Mouse (Mus musculus): ENCODE results near the gene Slc25a25. TPM values are rescaled to one million over a fixed set of nuclear protein-coding genes. Genes with fewer than 3 reads are reported as not detected.

Gene Slc25a25
- polyA plus RNA-seq, 1 experiment from 2014 or later: 33.0 TPM

GRCm38 (mm10) chr2:32453641-32454303 lies 2.5 kb upstream of the Slc25a25 start:
- H3K4me1 ChIP-seq: peaks cover 40% of the 10 kb centered on the region
- H3K9me3 ChIP-seq (replicated peaks): no peaks in the 10 kb centered on the region
- no peak overlapping the region for H3K4me3 ChIP-seq
- WGBS: 89% methylated on average over 5 of the region's 5 CpGs
- H3K36me3 ChIP-seq: peaks cover 25% of the 10 kb centered on the region
- no peak overlapping the region for H3K27ac ChIP-seq
- no peak for DNase-seq (ENCODE audit: low spot score)
- H3K27me3 ChIP-seq (ENCODE audit: low read depth, poor library complexity, severe bottlenecking): no peaks in the 10 kb centered on the region

GRCm38 (mm10) chr2:32452441-32452971 lies 1.3 kb upstream of the Slc25a25 start:
- Histone ChIP-seq H3K36me3 (peaks cover 25% of the 10 kb centered on the region), H3K9me3 (replicated peaks) (no peaks in the 10 kb centered on the region), H3K4me1 (peaks cover 42% of the 10 kb centered on the region), H3K27me3 (ENCODE audit: low read depth, poor library complexity, severe bottlenecking) (no peaks in the 10 kb centered on the region), H3K4me3 (peak overlapping the region; percentile 81), H3K27ac (peak overlapping the region; percentile 91)
- DNase-seq (ENCODE audit: low spot score): no peak
- 94% methylated on average over 16 of the region's 16 CpGs for WGBS

DNA sequence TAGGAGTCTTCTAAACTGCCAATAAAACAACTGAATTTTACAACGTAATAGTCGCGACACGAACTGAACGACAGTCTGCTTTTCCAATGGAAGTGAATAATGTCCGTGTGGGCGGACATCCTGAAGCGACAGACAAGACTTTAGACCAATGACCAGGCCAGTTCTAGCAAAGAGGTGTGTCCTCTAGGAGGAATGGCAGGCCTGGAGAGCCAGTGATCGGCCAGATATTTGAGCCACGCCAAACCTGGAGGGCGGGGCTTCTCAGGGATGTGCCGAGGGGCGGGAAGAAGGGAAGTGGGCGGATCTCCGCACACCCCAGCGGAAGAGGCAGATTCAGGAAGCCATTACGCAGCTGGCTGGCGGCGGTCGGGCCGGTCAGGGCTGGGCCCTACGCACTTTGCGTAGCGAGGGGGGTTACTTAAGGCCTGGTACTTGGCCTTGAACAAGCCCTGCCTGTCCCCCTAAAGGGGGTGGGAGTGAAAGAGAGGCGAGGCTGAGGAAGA lies 676 bp upstream of the Slc25a25 start:
- Histone ChIP-seq H3K27me3 (ENCODE audit: low read depth, poor library complexity, severe bottlenecking) (no peaks in the 10 kb centered on the region), H3K27ac (peak overlapping the region; percentile 91), H3K4me3 (peak overlapping the region; percentile 81), H3K4me1 (peaks cover 43% of the 10 kb centered on the region), H3K9me3 (replicated peaks) (no peaks in the 10 kb centered on the region), H3K36me3 (peaks cover 25% of the 10 kb centered on the region)
- DNase-seq (ENCODE audit: low spot score): peak; percentile 98
- under 1% methylated on average over 25 of the region's 25 CpGs for WGBS

- H3K36me3 ChIP-seq: peaks cover 19% of the 10 kb centered on the region
- H3K4me1 ChIP-seq: peaks cover 43% of the 10 kb centered on the region
- 83% methylated on average over 15 of the region's 15 CpGs for WGBS
- no peaks in the 10 kb centered on the region for H3K27me3 ChIP-seq (ENCODE audit: low read depth, poor library complexity, severe bottlenecking)
- H3K27ac ChIP-seq: peak within 1 kb of the TSS; percentile 91
- H3K9me3 ChIP-seq (replicated peaks): no peaks in the 10 kb centered on the region
- DNase-seq (ENCODE audit: low spot score): no peak
- peak within 1 kb of the TSS; percentile 81 for H3K4me3 ChIP-seq
These were observed 1.2 kb downstream of the Slc25a25 start, which contains the start of gene Naif1 for GRCm38 (mm10) chr2:32449761-32450754. Gene Naif1, plus strand, starts transcription at chr2:32450457.

- no peaks in the 10 kb centered on the region for H3K9me3 ChIP-seq (replicated peaks)
- no peak overlapping the region for H3K27ac ChIP-seq
- H3K4me1 ChIP-seq: peaks cover 32% of the 10 kb centered on the region
- peaks cover 24% of the 10 kb centered on the region for H3K36me3 ChIP-seq
- no peak overlapping the region for H3K4me3 ChIP-seq
- WGBS: 83% methylated on average over 1 of the region's 1 CpGs
- no peak for DNase-seq (ENCODE audit: low spot score)
- H3K27me3 ChIP-seq (ENCODE audit: low read depth, poor library complexity, severe bottlenecking): no peaks in the 10 kb centered on the region
These were observed 2.8 kb downstream of the Slc25a25 start for GRCm38 (mm10) chr2:32448480-32448879.

DNA sequence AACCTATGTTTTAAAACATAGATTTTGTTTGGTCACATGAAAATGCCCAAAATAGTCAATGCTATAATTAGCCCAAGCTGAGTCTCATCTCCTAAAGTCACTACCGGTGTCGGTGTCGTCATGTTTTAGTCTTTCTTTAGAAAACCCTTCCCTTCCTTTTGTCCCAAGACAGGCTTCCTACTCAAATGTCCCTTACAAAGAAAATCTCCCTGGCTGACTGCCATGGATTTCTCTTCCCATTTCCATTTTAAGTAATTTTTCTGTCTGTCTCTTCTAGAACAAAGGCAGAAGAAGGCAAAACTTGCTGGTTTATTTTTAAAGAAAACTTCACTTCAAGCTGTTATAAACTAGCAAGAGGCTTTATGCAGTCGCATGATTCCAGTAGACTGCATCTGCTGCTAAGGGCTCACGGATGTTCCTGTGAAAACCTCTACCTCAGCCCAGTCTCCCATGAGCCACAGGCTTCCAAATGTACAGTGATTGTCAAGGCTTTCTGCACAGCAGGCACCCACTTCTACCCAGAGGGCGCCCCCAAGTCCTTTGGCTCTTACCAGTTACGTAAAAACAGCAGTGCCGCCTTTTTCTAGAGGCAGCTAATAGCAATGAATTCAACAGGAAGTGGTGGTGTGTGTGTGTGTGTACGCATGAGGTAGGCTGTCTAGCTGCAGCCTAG lies 3.8 kb downstream of the Slc25a25 start:
- H3K36me3 ChIP-seq: peaks cover 24% of the 10 kb centered on the region
- H3K27me3 ChIP-seq (ENCODE audit: low read depth, poor library complexity, severe bottlenecking): no peaks in the 10 kb centered on the region
- DNase-seq (ENCODE audit: low spot score): no peak
- 91% methylated on average over 9 of the region's 9 CpGs for WGBS
- H3K9me3 ChIP-seq (replicated peaks): no peaks in the 10 kb centered on the region
- peaks cover 26% of the 10 kb centered on the region for H3K4me1 ChIP-seq
- no peak overlapping the region for H3K27ac ChIP-seq
- H3K4me3 ChIP-seq: no peak overlapping the region

GRCm38 (mm10) chr2:32445535-32445934 lies 5.7 kb downstream of the Slc25a25 start:
- Histone ChIP-seq H3K27ac (no peak overlapping the region), H3K4me3 (no peak overlapping the region), H3K27me3 (ENCODE audit: low read depth, poor library complexity, severe bottlenecking) (no peaks in the 10 kb centered on the region), H3K9me3 (replicated peaks) (no peaks in the 10 kb centered on the region), H3K4me1 (peaks cover 9% of the 10 kb centered on the region), H3K36me3 (peaks cover 24% of the 10 kb centered on the region)
- DNase-seq (ENCODE audit: low spot score): no peak
- 83% methylated on average over 1 of the region's 1 CpGs for WGBS

GRCm38 (mm10) chr2:32441550-32441949 lies 9.7 kb downstream of the Slc25a25 start:
- no peak for DNase-seq (ENCODE audit: low spot score)
- no peaks in the 10 kb centered on the region for H3K9me3 ChIP-seq (replicated peaks)
- H3K27me3 ChIP-seq (ENCODE audit: low read depth, poor library complexity, severe bottlenecking): no peaks in the 10 kb centered on the region
- WGBS: 95% methylated on average over 2 of the region's 2 CpGs
- H3K27ac ChIP-seq: no peak overlapping the region
- peaks cover 18% of the 10 kb centered on the region for H3K4me1 ChIP-seq
- H3K4me3 ChIP-seq: no peak overlapping the region
- H3K36me3 ChIP-seq: peaks cover 22% of the 10 kb centered on the region

- DNase-seq (ENCODE audit: low spot score): no peak
- H3K9me3 ChIP-seq (replicated peaks): no peaks in the 10 kb centered on the region
- no peak overlapping the region for H3K4me3 ChIP-seq
- no peak overlapping the region for H3K27ac ChIP-seq
- H3K36me3 ChIP-seq: peaks cover 16% of the 10 kb centered on the region; the same call in 1 of the 2 replicates
- no peaks in the 10 kb centered on the region for H3K27me3 ChIP-seq (ENCODE audit: low read depth, poor library complexity, severe bottlenecking)
- peaks cover 18% of the 10 kb centered on the region for H3K4me1 ChIP-seq
- WGBS: 91% methylated on average over 1 of the region's 1 CpGs
These were observed 10.6 kb downstream of the Slc25a25 start for GRCm38 (mm10) chr2:32440632-32441031.

GRCm38 (mm10) chr2:32440164-32440563 lies 11.1 kb downstream of the Slc25a25 start:
- no peaks in the 10 kb centered on the region for H3K27me3 ChIP-seq (ENCODE audit: low read depth, poor library complexity, severe bottlenecking)
- peaks cover 18% of the 10 kb centered on the region for H3K4me1 ChIP-seq
- H3K36me3 ChIP-seq: 0 out of 2 replicates have a peak, but pooled peaks cover 12% of the 10 kb centered on the region
- H3K4me3 ChIP-seq: no peak overlapping the region
- 62% methylated on average over 2 of the region's 2 CpGs for WGBS
- no peak overlapping the region for H3K27ac ChIP-seq
- no peaks in the 10 kb centered on the region for H3K9me3 ChIP-seq (replicated peaks)
- DNase-seq (ENCODE audit: low spot score): no peak

- Histone ChIP-seq H3K9me3 (replicated peaks) (no peaks in the 10 kb centered on the region), H3K27ac (0 out of 2 replicates have a peak overlapping the region, but pooled peaks have one; percentile 10), H3K4me3 (no peak overlapping the region), H3K36me3 (0 out of 2 replicates have a peak, but pooled peaks cover 3% of the 10 kb centered on the region), H3K4me1 (peaks cover 18% of the 10 kb centered on the region), H3K27me3 (ENCODE audit: low read depth, poor library complexity, severe bottlenecking) (no peaks in the 10 kb centered on the region)
- 55% methylated on average over 6 of the region's 6 CpGs for WGBS
- DNase-seq (ENCODE audit: low spot score): no peak
These were observed 12.1 kb downstream of the Slc25a25 start for GRCm38 (mm10) chr2:32439177-32439576.

- peaks cover 18% of the 10 kb centered on the region for H3K4me1 ChIP-seq
- no peak overlapping the region for H3K4me3 ChIP-seq
- whole genome bisulfite sequencing: 81% methylated on average over 3 of the region's 3 CpGs
- H3K9me3 ChIP-seq (replicated peaks): no peaks in the 10 kb centered on the region
- no peaks in the 10 kb centered on the region for H3K27me3 ChIP-seq (ENCODE audit: low read depth, poor library complexity, severe bottlenecking)
- no peaks in the 10 kb centered on the region for H3K36me3 ChIP-seq
- no peak for DNase-seq (ENCODE audit: low spot score)
- no peak overlapping the region for H3K27ac ChIP-seq
These were observed 12.5 kb downstream of the Slc25a25 start for GRCm38 (mm10) chr2:32438733-32439132.
